Mouse (Mus musculus) ovary, postnatal 10 days (tissue): ENCODE data around the gene Mlph.

Experiments
- DNase-seq: peaks from one replicate; pipeline ENCODE4 v3.0.0; 2022; ENCODE audit warnings: low spot score

Gene Mlph

DNA sequence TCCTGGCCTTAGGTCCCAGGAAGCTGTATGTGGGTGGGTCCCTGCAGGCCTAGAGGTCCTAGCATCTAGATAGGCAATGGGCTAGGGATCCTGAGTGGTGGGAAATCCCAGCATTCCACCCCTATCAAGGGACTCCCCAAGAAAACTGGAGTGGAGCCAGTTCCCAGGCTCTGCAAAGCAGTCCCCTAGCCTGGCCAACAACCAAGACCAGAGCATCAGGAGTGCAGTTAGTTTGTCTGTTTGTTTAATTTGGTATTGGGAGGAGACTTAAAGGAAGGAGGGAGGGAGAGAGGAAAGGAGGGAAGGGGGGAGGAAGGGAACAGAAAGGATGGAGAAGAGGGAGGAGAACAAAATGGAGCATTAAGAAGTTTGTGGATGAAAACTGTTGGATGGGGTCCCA lies 5.7 kb upstream of the Mlph start:
- DNase-seq, result no peak

DNA sequence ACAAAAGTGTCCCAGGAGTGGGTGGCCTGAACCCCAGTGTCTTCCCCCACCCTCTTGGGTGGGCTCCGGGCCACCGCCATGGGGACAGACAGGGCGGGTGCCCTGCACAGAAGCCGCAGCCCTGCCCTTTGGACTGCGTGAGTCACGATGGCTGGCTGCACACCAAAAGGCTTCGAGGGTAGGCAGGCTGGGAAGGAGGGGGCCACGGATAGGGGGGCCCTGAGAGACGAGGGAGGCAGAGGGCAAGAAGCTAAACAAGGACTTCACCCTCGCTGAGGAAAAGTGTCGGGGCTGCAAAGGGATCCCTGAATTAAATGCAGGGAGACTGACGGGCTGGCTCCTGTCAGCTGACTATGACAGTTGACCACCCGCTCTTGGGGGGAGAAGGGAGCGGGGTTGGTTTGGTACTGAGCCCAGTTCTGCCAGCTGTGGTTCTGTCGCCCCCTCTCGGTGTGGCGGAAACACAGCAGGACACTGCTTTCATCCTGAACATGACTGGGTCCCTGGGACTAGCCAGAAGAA lies 5.2 kb upstream of the Mlph start:
- no peak for DNase-seq

DNA sequence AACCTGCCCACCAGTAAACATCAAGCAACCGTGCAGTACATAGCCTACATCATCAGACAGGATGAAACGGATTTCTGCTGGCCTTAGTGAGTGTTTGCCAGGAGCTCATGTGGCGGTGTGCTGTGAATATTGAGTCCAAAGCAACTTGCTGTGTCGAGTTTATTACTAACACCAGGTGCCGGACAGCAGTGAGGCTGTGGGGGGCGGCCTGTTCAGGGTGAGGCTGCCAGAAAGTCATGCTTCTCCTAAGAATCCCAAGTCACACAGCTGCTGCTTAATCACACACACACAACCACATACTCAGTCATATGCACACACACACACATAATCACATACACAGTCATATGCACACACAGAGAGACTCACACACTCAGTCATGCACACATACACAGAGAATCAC lies 1.7 kb upstream of the Mlph start:
- DNase-seq, result no peak

DNA sequence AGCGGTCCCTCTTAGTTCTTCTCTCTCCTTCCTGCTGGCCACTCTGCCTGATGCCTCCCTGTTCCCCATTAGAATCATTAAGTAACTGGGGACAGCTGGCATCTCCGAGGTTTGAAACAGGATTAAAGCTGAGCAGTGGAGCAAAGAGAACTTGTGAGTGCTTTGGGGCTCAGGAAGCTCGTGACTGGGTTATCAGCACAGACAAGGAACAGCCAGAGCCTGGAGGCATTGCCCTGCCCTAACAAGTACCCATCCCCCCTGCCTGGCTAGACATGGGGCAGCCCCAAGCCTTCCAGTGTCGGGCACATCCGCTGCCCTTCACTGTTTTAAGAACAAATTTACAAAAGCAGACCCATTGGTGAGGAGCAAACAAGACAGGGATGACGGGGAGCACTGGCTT lies 2.6 kb downstream of the Mlph start:
- DNase-seq, result no peak

DNA sequence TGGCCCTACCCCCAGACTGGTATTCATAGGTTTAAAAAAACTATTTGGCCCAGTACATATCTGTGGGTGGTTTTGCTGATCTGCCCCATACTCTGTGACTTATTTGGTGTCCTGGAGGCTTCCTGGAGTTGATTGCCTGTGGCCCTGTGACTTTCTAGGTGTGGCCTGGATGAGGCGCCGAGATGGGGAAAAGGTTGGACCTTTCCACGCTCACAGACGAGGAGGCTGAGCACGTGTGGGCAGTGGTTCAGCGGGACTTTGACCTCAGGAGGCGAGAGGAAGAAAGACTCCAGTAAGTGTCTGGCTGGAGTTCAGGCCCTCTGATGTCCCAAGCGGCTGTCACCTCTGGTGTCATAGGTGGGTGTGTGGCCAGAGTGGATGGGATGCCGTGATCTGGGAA lies 6.8 kb downstream of the Mlph start:
- no peak for DNase-seq

DNA sequence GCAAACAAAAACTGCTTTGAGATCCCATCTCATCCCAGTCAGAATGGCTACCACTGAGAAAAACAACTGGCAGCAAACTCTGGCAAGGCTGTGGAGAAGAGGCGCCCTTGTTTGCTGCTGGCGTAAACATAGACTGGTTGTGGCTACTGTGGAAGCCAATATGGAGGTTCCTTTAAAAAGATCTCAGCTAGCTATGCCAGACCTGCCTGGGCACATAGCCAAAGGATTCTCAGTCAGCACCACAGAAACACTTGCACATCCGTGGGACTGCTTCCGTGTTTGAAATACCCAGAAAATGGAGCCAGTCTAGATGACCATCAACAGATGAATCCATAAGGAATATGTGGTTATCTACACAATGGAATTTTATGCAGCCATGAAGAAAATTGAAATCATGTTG lies 11.1 kb downstream of the Mlph start:
- DNase-seq, result no peak

DNA sequence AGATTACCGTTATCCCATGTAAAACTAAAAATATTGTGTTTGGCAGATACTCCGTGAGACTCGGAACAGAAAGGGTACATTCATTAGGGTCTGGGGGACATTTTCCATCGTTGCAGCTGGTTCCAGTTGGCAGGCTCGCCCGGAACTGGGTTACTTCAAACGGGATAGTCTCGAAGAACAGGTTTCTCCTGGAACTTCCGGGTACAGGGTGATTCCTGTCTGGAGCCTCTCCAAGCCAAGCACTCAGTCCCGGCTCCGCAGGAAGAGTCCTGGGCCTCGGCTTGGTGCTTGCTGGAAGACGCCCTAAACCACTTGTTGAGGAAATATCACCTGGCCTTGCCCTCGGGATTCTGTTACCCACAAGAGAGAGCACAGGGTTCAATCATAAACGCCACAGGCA lies 12.4 kb downstream of the Mlph start:
- DNase-seq, result no peak

DNA sequence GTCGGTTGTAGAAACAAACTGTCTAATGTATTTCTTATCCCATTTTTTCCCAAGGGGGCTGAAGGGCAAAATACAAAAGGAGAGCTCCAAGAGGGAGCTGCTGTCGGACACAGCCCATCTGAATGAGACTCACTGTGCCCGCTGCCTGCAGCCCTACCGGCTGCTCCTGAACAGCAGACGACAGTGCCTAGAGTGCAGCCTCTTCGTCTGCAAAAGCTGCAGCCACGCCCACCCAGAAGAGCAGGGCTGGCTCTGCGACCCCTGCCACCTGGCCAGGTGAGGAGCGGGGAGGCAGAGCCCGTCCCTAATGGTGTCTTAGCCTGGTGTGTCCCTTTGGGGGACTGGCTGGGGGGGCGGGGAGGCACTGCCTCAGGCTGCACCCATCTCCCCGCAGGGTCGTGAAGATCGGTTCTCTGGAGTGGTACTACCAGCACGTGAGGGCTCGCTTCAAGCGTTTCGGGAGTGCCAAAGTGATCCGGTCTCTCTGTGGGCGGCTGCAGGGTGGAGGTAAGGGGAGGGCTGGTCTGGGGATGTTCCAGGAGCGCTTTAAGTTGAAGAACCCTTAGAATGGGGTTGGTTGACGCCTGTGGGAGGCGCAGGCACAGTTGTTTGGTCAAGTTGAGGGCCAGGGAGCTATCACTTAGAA lies 13.2 kb downstream of the Mlph start:
- DNase-seq, result no peak

DNA sequence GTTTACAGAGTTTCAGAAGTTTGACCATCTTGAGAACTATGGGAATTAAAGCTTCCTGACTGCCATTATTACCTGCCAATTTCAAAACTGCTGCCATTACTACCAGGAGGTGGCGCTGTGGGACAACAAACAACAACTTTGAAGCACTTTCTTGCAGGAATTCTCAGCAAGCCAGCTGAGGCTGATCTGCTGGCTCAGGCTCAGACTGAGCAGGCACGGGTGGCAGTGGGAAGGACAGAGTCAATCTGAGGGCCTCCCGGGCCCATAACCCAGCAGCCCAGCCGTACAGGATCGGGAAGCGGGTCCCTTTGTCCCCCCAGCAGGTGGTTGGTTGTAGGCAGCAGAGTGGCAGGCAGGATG lies 13.7 kb downstream of the Mlph start:
- peak; percentile 74 for DNase-seq

DNA sequence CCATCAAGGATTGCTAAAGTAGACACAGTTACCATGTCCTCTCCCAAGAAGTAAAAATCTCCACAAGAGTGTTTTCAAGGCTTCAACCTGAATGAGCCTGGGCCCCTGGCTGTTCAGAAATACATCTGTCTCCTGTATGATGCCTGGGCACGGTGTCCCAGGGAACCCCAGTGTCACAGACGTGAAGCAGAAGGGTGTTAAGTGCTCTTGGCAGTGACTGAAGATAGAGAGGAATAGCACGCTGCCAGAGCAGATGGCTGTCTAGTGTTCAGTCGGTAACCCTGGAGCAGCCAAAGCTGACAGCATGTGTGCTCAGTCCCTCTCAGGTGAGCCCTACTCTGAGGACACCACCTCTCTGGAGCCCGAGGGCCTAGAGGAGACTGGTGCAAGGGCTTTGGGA lies 18.1 kb downstream of the Mlph start:
- no peak for DNase-seq

DNA sequence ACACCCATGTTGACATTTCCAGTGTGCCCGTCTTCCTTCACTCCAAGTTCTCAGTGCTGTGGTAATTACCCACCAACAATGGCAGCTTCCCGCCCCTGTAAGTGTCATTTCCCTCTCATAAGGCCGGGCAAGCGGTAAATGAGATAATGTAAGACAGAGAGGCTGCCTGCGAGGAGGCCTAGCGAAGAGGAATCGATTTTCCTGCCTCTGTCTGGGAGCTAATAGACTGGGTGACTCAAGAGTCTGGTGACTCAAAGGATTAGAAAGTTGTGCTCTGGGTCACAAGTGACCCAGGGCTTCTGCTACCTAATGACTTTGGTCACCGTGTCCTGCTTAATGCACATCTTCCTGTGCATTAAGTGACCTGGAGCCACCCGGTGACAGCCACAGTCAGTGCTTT lies 22.1 kb downstream of the Mlph start:
- DNase-seq, result no peak

DNA sequence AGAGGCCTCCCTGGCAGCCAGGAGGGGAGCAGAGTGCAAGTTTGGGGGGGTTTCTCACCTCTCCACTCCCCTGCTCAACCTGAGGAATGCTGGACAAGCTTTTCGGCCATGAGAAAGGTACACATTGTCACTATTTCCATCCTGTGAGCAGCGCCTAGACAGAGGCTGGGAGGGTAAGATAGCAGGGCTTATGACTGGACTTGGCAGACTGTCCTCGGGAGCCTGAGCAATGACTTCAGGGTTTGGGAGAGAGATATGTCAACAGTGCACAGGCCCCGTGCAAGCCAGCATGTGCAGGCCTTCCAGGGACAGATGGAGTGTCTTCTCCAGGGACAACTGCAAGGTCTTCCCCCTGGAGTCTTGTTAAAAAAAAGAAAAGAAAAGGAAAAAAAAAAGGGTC lies 25.1 kb downstream of the Mlph start:
- no peak for DNase-seq

DNA sequence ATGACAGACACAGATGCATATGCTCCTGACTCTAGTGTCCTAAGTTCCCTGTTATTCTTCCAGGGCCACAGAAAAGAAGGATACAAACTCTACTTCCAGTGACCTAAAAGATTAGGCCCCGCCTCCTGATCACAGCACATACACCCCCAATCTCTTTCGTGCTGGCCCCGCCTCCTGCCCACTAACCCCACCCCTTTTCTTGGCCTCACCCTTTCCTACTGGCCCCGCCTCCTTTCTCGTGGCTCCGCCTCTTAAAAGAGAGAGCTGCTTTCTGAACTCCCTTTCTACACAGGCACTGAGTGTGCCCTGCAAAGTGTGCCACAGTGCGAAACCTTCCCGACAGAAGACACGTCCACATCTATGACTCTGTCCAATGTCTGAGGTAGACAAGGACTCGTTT lies 30.3 kb downstream of the Mlph start:
- no peak for DNase-seq

DNA sequence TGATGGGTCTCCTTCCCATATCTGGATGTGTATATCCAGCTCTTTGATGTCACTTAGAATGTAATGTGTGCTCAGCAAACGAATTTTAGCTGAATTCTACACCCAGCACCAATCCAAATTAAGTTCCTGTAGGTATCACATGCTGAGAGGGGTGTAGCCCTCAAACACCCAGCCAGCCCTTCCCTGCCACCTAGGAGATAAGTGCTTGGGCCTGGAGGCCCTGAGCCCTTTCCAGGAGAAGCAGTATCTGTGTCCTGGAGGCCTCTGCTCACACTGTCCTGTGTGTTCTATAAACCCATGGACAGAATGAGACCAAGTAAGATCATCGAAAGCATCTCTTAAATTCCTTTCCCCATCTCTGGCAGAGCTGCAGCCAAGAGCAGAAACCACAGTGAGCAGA lies 32.4 kb downstream of the Mlph start:
- DNase-seq, result no peak

DNA sequence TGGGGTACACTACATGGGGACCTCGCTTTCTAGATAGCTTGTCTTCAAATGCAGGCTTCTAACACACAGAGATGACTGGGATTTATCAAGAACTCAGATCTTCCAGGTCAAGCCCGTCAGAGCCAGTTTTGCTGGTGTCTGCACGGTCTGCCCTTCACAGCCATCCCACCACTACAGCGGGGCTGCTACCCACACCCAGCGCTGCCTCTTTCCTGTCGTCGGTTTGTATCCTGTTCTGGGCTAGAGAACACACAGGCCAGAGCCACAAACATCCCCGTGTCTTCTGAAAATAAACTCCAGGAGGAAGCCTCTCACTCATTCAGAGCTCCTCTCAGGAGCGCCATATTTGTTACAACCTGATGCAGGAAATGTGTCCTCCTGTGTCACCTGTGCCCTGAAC lies 34.4 kb downstream of the Mlph start:
- no peak for DNase-seq

DNA sequence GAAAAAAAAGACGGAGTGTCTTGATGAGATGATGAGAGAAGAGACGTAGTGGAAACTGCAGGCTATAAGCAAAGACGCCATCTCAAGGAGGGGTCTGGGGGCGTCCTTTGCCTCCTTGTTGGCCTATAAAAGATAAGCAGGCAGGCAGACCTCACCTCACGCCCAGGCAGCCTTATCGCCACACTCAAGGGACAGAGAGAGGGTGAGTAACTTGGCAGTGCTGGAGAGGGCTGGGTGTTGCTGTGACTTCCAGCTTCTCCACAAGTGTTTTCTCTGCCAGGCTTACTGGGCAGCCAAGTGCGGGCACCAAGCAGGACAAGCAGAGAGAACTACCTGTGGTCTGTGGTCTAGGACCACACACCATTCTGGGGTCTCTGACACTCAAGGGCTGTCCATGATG lies 36.8 kb downstream of the Mlph start:
- DNase-seq, result no peak

DNA sequence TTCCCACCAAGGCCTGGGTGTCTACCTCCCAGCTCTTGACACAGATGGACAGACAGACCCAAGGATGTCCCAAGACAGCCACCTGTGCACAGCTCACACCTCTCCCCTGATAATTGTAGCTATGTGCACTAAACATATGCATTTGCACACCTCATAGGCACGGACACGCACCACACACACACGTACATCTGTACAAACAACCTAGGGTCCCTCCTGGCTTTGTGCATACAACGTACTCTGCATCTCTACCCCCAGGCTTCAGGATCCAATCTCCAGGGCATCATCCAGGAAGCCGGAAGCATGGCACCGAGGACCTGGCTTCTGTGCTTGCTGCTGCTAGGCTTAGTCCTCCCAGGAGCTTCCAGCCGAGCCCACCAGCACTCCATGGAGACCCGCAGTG lies 37.9 kb downstream of the Mlph start, which contains the start of gene Prlh:
Gene Prlh, plus strand, starts transcription at position 301 of the 400 bp plus-strand sequence.
- no peak for DNase-seq

DNA sequence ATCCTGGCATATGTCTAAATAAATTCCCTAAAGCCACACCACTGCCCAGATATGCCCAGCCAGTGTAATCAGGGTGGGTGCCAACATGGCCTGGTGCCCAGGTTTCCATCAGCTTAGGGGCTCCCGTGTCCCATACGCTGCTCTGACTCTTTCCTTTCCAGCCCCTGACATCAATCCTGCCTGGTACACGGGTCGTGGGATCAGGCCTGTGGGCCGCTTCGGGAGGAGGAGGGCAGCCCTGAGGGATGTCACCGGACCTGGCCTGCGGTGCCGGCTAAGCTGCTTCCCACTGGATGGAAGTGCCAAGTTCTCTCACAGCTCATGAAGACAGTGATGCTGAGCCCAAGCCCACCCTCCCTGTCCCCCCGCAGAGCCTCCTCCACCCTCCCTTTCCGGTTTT lies 38.8 kb downstream of the Mlph start:
- DNase-seq, result no peak

DNA sequence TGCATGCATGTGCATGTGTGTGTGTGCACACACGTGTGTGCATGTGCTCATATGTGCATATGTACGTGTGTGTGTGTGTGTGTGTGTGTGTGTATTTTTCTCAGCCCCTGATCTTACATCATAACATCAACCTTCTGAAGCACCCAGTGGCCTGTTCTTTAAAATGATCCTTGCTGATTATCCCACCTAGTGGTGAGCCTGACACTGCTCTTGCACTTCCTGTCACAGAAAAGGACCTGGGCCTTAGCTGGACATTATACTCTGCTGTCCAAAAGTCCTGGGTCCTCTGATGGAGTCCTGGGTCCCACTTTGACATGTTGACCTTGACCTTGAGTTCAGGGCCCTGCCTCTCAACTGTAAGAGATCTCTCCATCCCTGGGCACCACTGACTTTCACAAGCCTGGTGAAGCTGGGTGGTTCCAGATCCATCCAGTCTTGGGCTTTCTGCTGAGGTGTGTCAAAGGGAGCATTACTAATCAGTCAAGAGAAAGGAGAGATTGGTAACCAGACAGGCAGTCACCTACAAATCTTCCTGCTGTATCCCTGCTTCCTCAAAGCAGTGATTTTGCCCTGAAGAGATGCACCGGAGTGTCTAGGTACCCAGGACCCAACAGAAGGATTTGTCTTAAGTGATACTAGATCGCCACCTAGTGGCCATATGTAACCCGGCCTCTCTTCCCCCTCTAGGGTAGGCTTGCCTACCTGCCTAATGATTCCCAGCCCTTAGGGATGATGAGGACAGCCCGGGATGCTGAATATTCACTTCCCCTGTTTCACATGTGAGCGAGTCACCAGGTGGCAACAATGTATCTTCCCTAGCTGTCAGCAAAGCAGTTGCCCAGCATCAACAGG lies 41.6 kb downstream of the Mlph start:
- DNase-seq, result no peak

DNA sequence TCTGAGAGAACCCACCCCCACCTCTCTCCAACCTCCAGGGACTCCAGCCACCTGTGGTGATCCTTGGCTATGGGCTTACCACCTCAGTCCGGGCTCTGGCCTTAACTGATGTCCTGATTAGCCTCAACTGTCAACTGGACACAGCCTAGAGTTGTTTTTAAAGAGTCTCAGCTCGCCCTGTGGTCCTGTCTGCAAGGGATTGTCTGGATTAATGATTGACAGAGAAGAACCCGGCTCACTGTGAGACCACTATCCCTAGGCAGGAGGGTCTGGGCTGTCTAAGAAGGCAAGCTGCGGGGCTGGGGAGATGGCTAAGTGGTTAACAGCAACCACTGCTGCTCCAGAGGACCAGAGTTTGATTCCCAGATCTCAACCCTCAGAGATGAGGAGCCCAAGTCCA lies 47.6 kb downstream of the Mlph start:
- no peak for DNase-seq

DNA sequence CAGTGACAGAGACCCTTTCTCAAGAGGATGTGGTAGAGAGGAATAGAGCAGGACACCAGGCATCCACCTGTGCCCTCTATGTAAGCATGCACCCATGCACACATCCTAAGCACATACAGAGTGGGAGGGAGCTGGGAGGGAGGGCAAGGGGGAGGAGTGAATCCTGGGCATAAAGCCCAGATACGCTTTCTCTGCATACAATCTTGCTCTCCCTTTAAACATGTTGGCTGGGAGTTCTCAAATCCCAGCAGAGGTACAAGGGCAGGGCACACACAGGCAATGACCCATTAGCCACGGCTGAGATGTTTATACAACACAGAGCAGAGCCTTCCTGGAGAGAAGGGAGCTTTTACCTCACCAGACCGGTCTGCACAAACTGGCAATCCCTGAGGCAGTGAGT lies 48.1 kb downstream of the Mlph start:
- DNase-seq, result no peak

DNA sequence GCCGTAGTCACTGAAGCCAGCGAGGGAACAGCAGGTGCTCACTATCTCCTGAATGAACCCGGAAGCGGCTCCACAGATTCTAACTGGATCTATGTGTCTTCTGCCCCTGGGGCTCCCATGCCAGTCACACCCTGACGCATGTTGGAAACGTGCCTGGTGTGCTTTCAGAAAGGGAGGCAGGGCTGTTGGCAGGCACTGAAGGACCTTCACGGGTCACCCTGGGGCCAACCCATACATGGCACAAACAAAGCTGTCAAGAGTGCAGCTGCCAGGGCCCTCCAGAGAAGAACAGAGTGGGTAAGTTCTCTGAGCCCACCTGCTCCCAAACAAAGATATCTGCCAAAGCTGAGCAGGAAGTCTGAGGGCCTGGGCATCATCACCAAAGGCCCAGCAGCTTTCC lies 52.7 kb downstream of the Mlph start:
- DNase-seq, result no peak

DNA sequence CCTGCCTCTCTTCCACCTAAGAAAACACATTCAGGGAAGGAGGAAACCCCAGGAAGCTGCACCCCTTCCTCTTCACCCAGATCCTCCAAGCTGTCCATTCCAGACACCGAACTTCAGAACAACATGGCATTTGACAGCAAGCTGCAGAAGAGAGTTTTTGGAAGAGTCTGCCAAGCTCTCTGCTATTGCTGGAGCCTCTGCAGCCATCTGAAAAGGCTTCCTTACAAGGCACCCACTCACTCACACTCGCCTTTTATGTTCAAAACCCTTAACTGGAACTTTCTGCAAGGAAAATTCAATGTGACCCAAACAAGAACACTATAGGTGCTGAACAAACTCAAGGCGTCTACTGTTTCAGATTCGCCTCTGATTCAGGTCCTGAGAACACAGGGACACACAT lies 53.8 kb downstream of the Mlph start:
- no peak for DNase-seq

DNA sequence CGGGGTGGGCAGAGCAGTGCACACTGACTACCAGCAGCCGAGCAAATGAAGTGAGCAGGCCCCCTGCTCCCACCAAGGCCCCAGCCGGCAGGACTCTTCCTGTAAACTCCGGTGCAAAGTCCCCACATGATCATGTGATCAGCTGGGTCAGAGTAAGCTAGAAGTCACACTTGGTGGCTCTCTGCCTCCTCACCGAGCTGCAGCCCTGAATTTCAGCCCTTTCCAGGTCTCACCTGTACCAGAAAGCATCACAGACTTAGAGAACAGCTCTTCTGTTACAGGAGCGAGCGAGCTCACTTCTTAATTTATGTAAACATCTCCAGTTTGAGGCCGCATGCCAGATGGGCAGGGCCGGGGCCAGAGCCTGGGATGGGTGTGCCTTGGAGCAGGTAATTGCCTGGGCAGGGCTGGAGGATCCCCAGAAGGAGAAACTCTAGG lies 54.5 kb downstream of the Mlph start, which contains the start of gene Rab17:
Gene Rab17, minus strand, starts transcription at position 315 of the 438 bp plus-strand sequence.
- DNase-seq, result no peak
